Mouse (Mus musculus) embryo, embryonic 11 days (tissue): ENCODE data around the gene Gm44502.

ENCODE experiments used
- DNase-seq: peaks from one replicate; pipeline ENCODE4 v3.0.0-alpha.2; 2015

Gm44502 gene

DNA sequence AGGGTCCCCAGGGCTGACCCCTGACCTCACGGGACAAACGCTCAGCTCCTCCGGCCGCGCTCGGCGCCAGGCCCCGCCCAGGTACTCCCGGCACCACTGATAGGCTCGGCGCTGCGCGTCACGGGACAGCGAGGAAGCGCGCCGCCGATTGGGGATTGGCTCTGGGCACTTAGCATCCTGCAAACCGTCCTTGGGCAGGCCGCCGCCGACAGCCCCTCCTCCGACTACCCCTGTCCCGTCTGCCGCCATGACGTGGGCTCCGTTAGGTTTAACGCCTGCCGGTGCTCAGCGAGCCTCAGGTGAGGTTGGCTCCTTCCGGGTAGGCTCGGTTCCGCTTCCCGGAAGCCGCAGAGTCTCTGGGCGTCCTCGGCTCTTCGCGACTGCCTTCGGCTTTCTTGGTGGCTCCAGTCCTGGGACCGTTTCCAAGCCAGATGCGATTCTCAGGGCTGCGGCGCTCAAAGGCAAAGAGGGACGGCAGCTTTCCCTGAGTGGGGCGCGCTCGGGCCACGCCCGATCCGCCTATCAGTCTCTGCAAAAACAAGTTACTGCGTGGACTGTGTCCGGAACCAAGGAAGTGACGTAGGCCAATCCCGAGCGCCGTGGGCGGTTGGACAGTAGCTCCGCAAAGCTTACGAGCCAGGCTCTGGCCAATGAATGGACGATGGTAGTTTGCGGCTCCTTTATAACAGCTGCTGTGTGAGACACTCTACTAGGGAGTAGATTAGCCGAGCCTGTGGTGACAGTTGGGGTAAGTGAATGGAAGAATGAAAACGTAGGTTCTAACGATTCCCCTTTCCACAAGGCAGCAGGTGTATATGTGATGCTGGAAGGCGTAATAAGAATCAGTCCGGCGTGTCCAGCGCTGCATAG lies at the start of gene Gm44502, which contains the start of the genes C730034F03Rik and Chkb:
Gene Gm44502, minus strand, starts transcription at position 345 of the 870 bp plus-strand sequence.
Gene C730034F03Rik, plus strand, starts transcription at position 238 of the 870 bp plus-strand sequence.
Gene Chkb, minus strand, starts transcription at position 557 of the 870 bp plus-strand sequence.
- peak; percentile 96 for DNase-seq

DNA sequence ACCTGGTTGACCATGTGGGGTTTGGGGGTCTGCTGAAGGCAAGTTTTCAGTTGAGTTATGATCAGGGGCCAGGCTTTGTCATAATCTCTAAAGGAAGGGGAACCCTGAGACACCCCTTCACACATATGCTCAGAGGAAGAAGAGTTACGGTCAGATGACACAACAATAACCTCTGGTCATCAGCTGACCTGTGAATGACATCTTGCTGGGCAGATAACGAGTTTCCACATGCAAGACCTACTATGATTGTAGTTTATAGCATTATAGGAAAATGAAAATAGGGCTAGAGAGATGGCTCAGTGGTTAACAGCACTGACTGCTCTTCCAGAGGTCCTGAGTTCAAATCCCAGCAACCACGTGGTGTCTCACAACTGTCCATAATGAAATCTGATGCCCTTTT lies 49.1 kb upstream of the Gm44502 start:
- DNase-seq = no peak

DNA sequence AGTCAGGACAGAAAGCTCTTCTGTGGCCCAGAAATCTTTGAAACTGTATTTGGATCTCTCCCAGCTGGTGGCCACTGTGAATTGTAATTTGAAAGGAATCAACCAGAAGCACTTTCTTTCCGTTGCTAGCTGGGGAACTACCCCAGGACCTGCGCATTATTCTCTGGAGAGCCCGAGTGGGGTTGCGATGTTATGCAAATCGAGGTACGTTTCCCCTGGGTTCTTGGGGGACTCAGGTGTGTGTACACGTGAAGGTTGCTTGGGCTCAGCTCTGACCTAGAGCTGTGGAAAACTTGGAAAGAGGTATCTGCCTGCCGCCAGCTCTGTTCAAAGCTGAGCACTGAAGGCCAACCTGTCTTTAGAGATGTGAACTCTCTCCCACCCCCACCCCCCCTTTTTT lies 48.3 kb upstream of the Gm44502 start:
- DNase-seq = no peak

DNA sequence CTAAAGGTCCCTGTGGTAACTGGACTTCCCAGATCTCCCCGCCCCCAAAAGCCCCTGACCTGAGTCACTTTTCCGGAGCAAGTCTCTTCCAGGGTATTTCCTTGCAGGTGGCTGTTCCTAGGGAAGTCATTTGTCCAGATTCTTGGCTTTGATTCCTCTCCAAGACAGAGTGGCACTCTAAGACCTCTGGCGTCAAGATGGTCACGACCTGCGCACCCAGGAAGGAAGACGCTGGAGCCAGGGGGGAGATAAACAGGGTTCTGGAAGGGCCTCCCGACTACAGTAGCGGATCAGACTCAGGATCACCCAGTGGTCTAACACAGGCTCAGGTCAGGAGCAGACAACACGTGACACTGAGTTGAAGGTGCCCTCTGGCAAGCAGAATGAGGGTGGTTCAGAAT lies 47.6 kb upstream of the Gm44502 start, which contains the start of gene Arsa:
Gene Arsa, minus strand, starts transcription at position 335 of the 401 bp plus-strand sequence.
- no peak for DNase-seq

DNA sequence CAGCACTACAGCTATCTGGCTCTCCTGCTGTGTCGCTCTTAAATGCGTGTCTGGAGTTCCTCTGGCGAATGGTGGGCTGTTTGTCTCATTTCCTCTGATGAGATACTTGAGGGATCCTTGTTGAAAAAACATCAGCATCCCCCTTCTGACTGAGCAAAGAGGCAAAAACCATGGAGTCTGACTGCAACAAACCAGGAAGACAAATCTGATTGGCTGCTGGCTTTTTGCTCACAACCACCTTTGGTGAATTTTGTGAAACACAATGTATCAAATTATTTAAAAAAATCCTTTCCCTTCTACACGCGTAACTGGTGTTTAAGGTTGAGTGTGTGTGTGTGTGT lies 46.9 kb upstream of the Gm44502 start:
- DNase-seq = no peak

DNA sequence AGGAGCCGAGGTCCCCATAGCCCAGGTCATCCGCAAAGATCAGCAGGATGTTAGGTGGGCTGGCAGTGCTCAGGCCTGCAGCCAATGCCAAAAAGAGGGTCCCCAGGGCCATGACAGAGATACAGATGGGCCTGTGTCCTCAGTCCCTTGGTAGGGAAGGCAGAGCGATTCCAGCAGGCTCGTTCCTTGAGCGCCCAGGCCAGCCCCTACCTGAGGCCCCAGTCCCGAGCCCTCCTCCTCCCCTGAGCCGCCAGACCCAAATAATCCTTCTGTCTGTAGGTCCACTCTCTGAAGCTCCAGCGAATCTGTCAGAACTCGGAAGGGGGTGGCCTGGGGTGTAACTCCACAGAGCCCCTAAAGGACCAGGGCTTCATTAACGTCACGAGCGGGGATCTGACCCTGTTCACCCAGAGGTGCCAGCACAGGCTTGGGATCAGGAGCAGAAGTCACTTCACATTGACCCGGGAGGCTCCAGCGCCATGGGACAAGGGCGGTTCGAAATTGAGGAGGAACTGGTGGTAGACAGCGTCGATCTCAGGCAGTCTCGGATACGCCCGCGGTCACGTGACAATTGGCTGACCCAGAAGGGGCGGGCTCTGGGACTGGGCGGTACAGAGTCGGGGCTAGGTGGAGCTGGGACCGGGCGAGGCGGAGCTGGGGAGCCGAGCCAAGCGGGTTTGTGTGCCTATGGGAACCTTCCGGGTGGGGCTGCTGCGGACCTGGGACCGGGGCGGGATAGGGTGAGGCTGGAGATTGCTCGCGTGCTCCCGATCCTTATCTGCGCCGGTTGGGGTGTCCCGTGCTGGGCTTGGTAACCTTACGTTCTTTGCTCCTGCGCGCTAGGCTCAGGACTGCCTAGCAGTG lies 46.3 kb upstream of the Gm44502 start:
- DNase-seq = peak; percentile 94

DNA sequence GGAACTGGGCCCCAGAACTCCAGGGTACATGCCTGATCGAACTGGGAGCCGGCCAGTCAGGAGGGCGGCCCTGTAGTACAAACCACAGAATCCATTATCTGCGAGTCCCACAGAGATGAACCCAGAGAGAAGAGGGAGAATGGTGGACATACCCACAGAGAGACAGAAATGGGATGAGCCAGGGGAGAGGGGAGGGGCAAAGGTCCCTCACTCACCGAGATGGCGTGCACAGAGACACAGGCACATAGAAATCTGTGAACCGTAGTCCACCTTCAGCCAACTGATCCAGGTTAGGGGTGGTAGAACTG lies 45.8 kb upstream of the Gm44502 start:
- DNase-seq = no peak

DNA sequence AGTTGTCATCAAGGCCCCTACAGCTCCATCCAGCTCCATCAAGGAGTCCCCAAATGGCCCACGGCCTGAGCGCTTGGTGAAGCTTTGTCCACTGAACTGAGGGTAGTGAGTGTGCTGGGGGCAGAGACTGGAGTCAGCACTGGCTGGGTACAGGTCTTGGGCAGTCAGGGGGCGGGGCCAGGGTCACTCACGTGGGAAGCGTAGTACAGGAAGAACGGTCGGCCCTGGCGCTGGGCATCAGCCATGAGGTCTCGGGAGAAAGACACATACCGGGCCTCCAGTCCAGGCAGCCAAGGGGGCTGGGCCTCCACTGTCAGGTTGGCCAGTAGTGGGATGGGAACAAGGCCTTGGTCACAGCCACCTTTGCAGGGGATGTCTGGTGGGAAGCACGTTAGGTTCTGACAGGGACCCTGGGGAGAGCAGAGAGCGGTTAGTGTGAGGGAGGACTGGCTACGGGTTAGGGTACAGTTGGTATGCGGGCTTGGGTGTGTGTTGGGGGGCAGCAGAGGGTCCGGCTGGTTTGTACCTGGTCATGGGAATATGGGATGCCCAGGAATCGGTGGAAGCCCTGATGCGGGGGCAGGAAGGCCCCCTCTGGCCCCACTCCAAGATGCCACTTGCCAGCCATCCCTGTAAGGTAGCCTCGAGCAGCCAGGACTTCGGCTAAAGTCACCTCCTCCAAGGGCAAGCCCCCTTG lies 45.2 kb upstream of the Gm44502 start:
- DNase-seq = no peak

DNA sequence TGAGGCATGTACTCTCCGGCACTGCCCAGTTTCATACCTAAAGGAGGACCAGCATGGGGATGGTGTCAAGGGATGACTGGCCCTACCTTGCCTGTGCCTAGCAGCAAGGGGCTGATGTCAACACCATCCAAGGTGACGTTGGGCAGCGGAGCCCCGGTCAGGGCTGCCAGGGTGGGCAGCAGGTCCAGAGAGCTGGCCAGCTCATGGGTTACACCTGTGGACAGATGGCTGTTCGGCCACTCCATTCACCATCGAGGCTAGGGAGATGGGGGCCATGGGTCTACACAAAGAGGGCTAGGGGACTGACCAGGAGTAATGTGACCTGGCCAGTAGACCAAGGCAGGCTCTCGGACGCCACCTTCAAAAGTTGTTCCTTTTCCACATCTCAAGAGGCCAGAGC lies 44.4 kb upstream of the Gm44502 start:
- no peak for DNase-seq

DNA sequence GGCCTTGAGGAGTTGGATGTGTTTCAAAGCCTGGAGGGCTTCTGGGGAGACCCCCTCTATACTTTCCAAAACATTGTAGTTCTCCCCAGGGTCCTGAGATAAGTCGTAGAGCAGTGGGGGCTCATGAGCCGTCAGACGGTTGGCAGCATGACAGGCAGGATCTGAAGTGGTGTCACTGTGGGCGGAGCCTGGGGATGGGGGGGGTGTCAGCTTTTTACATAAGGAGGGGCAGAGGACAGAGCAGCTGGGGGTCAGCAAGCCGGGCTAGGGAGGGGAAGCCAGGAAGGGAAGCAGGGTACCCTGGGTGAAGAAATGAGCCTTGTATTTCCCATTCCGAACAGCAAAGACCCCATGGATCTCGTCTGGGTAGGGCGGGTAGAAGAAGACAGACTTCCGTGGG lies 43.9 kb upstream of the Gm44502 start:
- DNase-seq = no peak

DNA sequence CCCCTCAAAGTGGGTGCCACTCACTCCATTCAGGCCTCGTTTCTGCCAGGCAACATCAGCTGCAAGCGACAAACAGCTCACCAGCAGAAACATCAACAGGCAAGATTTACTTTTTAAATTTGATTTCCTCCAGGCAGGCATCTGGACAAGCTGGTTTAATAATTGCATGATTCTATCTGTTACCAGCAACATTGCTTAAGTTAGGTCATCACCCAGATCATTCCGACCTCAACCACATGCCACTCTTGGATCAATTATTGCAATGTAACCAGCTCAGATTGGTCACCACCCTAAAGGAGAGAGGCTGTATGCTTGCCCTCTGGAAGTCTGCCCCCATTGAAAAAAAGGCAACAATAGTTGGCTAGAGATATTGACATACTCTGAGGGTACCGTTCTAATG lies 42.0 kb upstream of the Gm44502 start:
- DNase-seq = no peak

DNA sequence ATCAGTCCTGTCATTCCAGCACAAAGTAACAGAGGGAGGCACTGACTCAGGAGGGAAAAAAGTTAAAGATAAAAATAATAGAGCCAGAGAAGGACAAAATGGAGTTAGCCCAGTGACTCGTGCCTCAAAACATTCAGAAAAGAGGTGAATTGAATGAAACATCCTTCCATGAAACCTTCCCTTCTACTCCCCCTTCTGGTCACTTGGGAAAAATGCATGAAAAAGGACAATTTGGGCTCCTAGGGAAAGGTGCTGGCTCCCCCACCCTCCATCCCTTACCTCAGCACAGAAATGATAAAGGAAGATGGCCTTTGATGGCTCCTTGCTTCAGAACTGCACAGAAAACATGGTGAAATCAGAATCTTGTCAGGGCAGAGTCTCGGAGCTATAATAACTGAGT lies 39.1 kb upstream of the Gm44502 start:
- peak; percentile 49 for DNase-seq

DNA sequence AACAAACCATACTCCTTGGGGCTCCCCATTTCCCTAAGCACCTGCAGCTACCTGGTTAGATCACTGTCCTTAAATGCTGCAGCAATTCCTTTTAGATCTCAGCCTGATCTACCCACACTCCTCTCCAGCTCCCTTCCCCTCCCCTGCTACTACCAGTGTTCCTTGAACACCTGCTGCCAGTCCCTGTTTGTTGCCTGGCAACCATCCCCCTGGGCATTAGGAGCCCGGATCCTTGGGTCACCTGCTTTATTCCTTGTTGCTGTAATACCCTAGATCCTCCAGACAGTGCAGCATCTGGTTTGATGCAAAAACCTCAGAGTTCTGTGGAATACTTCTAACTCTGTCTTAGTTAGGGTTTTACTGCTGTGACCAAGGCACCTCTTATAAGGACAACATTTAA lies 35.6 kb upstream of the Gm44502 start:
- peak; percentile 37 for DNase-seq

DNA sequence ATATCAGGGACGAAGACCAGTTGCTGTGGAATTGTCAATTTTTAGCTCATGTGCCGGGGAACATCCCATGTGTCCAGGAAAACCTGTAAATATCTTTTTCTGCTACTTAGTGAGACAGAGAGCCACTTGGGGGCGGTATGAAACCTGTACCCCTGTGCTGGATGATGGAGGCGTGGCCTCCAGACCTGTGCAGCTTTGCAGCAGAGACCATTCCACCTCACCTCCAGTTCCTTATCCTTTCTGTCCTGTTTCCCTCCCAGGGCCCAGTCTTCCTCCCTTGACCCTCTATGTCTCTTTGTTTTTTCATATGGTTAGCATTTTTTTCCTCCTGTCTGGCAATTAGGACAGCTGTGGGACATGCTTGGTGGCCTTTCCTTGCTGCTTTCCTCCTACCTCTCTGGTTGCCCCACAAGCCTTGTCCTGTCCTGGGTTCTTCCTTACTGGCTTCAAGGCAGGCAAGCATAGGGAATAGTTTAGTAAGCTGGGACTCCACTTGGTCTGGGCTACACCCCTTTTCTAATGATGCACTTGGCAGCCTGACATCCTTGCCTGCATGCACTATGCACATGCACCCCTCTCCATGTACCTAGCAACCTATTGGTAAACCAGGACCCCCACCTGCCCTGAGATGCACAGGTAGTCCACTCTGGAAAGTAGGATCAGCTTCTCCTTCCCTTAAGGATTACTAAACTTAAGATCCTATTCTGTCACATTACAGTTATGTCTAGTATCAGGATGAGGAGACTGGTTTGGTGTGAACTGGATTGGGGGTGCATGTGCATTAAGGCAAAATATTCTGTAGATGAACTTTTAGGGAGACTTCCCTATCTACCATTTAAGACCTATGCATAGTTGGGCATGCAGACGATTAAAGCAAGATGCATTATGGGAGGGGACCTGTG lies 34.1 kb upstream of the Gm44502 start:
- no peak for DNase-seq

DNA sequence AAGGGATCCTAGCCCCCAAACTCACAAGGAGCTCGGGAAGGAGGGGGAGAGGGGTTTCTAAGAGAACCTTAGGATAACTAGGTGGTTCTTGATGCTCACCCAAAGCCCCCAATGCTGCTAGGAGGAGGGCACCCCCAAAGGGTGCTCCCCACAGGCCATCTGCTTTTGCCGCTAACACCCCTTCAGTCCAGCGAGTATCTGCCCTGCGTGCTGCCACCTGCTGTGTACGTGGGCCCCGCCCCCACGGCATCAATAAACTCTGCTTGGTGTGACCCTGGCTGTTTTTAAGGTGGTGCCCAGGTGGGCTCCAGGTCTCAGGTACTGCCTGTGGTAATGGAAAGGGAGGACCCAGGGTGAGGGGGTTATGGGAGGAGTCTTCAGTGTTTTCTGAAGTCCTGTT lies 32.7 kb upstream of the Gm44502 start:
- no peak for DNase-seq

DNA sequence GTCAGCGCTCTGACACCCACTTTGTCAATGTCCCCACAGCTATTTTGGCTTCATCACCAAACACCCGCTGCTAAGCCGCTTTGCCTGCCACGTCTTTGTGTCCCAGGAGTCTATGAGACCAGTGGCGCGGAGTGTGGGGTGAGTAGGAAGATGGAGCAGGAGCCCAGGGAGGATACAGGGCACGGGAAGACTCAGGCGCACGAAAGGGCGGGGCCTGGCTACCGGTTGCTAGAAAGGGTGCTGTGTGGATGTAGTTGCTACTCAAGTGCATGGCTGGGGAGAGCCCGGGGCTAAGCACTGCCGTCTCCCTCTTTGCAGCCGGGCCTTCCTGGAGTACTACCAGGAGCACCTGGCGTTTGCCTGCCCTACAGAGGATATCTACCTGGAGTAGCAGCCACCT lies 31.8 kb upstream of the Gm44502 start:
- no peak for DNase-seq

DNA sequence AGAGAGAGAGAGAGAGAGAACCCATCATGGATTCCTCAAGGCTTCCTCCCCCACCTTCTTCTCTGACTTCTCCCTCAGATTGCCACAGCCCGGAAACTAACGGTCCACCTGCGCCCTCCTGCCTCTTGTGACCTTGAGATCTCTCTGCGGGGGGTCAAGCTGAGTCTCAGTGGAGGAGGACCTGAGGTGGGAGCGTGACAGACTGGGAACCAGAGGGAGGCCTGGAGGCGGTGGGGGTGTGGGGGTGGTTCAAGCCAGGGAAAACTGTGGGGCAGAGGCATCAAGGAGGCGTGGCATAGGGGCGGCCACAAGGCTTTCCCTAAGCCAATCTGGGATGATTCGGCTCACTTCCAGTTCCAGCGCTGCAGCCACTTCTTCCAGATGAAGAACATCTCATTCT lies 30.8 kb upstream of the Gm44502 start:
- no peak for DNase-seq

DNA sequence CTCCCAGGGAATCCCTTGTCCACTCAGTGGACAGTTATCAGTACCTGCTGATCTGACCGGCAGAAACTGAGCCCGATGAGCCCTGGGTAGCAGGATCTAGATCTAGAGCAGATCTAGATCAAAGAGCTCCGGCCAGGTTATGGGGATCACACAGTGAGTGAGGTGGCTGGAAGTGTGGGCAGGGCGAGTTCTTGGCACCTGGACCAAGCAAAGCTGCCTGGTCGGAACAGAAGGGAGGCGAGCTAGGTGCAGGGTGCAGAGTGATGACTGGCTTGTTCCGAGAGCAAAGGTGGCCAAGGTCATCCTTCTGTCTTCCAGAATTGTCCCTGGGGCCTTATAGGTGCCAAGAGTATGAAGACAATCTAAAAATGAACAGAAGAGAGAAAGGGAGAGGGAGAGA lies 30.3 kb upstream of the Gm44502 start:
- DNase-seq = no peak

DNA sequence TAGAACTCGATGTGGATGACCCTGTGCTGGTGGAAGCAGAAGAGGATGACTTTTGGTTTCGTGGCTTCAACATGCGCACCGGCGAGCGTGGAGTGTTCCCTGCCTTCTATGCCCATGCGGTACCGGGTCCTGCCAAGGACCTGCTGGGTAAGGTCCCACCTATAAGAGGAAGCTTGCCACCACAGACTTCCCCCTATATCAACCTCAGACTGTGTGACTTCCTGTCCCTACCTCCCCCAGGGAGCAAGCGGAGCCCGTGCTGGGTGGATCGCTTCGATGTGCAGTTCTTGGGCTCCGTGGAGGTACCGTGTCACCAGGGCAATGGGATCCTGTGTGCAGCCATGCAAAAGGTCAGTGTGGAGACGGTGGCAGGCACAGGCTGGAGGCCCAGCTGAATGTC lies 29.4 kb upstream of the Gm44502 start:
- DNase-seq = no peak

DNA sequence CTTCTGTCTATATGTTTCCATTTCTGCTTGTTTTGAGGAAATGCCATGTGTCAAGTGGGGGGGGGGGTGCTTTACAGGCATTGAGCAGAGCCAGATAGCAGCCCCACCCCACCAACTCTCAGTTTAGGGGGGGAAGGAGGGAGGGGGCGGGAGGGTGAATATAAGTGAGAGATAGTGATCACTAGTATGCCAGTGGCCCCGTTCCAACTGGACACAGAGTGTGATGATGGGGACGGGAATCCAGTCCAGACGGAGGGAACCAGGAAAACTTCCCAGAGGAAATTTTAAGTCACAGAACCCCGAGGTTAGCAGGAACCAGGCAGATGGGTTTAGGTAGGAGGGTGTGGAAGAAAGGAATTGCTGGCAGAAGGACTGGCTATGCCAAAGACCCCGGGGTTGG lies 26.1 kb upstream of the Gm44502 start:
- no peak for DNase-seq

DNA sequence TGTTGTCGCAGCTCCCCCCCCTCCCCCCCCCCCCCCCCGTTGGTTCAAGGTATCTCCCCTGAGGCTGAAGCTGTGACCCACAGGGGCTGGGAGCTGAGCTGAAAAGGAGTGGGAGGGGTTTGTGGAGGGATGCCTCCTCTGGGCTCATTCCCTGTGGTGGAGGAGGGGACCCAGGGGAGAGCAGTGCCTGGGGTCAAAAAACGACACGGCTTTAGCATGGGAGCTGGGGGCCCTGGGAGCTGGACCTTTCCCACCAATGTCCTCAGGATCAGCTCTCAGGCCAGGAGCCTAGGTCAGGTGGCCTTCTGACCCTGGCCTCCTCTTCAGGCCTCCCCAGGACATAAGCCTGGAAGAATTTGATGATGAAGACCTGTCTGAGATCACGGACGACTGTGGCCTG lies 25.4 kb upstream of the Gm44502 start:
- DNase-seq = no peak

DNA sequence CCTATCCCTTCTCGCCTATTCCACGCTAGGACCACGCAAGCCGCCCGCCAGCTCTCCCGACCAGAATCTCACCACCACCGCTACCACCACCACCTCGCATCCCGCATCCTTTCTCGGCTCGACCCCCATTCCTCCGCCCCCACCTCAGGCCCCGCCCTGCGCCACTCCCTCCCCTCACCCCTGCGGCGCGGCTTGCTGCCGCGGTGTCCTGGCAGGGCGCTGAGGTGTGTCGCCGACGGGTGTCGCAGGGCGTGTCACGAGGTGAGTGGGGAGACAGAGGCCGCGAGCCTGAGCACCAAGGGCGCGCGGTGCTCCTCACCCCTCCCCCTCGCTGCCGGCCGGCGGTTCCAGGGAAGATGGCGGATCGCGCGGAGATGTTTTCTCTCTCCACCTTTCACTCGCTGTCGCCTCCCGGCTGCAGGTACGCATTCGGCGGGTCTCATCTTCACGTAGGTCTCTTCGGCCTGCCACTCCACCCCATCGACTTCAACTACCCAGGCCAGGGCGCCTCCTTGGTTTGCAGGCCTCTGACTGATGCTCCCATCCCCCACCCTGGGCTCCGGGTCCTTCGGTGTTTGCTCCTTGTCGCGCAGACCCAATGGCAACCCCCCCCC lies 24.5 kb upstream of the Gm44502 start, which contains the start of gene Mapk8ip2:
Gene Mapk8ip2, plus strand, starts transcription at position 49 of the 614 bp plus-strand sequence.
- DNase-seq = peak; percentile 67
